Comparison of ENCODE assay signal across 13 mouse cellular contexts in genomic region chr5:76115436-76116041, GRCm38 (mm10). TPM values are rescaled to one million over a fixed set of nuclear protein-coding genes. Genes with fewer than 3 reads are reported as not detected.
DNase-seq lines count a peak whose midpoint lies in the region; ATAC-seq and TF ChIP-seq lines count a peak whose summit lies in the region.
"Had no signal": no experiment of that assay in that cellular context is flagged by ENCODE, and none has a peak within 500 bp of the region (broad histone marks: within the 10 kb centered on the region; RNA-seq: fewer than 3 reads in every experiment).

No protein-coding gene starts in this region.

- no peaks in the 10 kb centered on the region for H3K27me3 ChIP-seq in intestine, embryonic 14.5 days (replicated peaks; ENCODE audit: control insufficient read depth, insufficient read depth, low read length)
- H3K27me3 ChIP-seq in intestine, embryonic 16.5 days (replicated peaks; ENCODE audit: control insufficient read depth, insufficient read depth, low read length): no peaks in the 10 kb centered on the region
- no peaks in the 10 kb centered on the region for H3K27me3 ChIP-seq in cerebellum, adult 2 months (ENCODE audit: control insufficient read depth, insufficient read depth, low read length)
- H3K27me3 ChIP-seq in hindbrain, embryonic 12.5 days: no peaks in the 10 kb centered on the region
- H3K27me3 ChIP-seq in kidney, embryonic 16.5 days (ENCODE audit: insufficient read depth, low read length): no peaks in the 10 kb centered on the region
- H3K27me3 ChIP-seq: forebrain, embryonic 12.5 days; kidney, embryonic 15.5 days; midbrain, embryonic 12.5 days had no signal

- TF ChIP-seq CTCF in cerebellum, adult 2 months (IDR thresholded peaks at IDR 0.05; ENCODE audit: borderline replicate concordance, insufficient read depth, low read depth, low read length): no peak

- no peaks in the 10 kb centered on the region for H3K4me1 ChIP-seq in intestine, embryonic 14.5 days (replicated peaks; ENCODE audit: control insufficient read depth, insufficient read depth, low read length)
- peaks cover 4% of the 10 kb centered on the region; the same call in 1 of the 2 replicates for H3K4me1 ChIP-seq in intestine, embryonic 16.5 days (ENCODE audit: control insufficient read depth, insufficient read depth, low read length)
- peaks cover 10% of the 10 kb centered on the region; the same call in 1 of the 2 replicates for H3K4me1 ChIP-seq in cerebellum, adult 2 months (ENCODE audit: control insufficient read depth, insufficient read depth, low read length)
- H3K4me1 ChIP-seq in hindbrain, embryonic 12.5 days: no peaks in the 10 kb centered on the region
- H3K4me1 ChIP-seq in kidney, embryonic 16.5 days (ENCODE audit: insufficient read depth, low read length): no peaks in the 10 kb centered on the region
- H3K4me1 ChIP-seq: forebrain, embryonic 12.5 days; midbrain, embryonic 12.5 days had no signal

- H3K27ac ChIP-seq in intestine, embryonic 14.5 days (ENCODE audit: low read depth): no peak overlapping the region
- no peak overlapping the region for H3K27ac ChIP-seq in intestine, embryonic 16.5 days (ENCODE audit: low read length)
- no peak overlapping the region for H3K27ac ChIP-seq in cerebellum, adult 2 months (ENCODE audit: insufficient read depth, low read length)
- H3K27ac ChIP-seq in hindbrain, embryonic 12.5 days: no peak overlapping the region
- no peak overlapping the region for H3K27ac ChIP-seq in kidney, embryonic 16.5 days (ENCODE audit: low read length)
- H3K27ac ChIP-seq: forebrain, embryonic 12.5 days; midbrain, embryonic 12.5 days had no signal

- H3K36me3 ChIP-seq in intestine, embryonic 14.5 days (ENCODE audit: control insufficient read depth, insufficient read depth, low read length): no peaks in the 10 kb centered on the region
- no peaks in the 10 kb centered on the region for H3K36me3 ChIP-seq in intestine, embryonic 16.5 days (ENCODE audit: control insufficient read depth, insufficient read depth, low read length)
- no peaks in the 10 kb centered on the region for H3K36me3 ChIP-seq in hindbrain, embryonic 12.5 days
- no peaks in the 10 kb centered on the region for H3K36me3 ChIP-seq in kidney, embryonic 16.5 days (ENCODE audit: insufficient read depth, low read length)
- H3K36me3 ChIP-seq: forebrain, embryonic 12.5 days; kidney, embryonic 15.5 days; midbrain, embryonic 12.5 days had no signal

- no peak overlapping the region for H3K9ac ChIP-seq in intestine, embryonic 14.5 days (ENCODE audit: low read length)
- no peak overlapping the region for H3K9ac ChIP-seq in intestine, embryonic 16.5 days (ENCODE audit: low read depth, low read length)
- H3K9ac ChIP-seq in hindbrain, embryonic 12.5 days: no peak overlapping the region
- H3K9ac ChIP-seq in kidney, embryonic 16.5 days (replicated peaks; ENCODE audit: low read length): no peak overlapping the region
- H3K9ac ChIP-seq: forebrain, embryonic 12.5 days; kidney, embryonic 15.5 days; midbrain, embryonic 12.5 days had no signal

- intact Hi-C loops in heart, postnatal 25 days (cut with DNase I): loop anchor here (10.0 kb wide), 1 partner anchor 141 kb away; the partner anchor contains the start of gene Kdr

- peak; percentile 49 for DNase-seq in intestine, embryonic 14.5 days (ENCODE audit: low spot score)
- peak; percentile 53 to 83 for DNase-seq in cerebellum, adult 2 months
- peak; percentile 51 to 64 for DNase-seq in cerebellum, postnatal 36 days
- DNase-seq in heart, postnatal 25 days (ENCODE audit: low spot score): peak; percentile 10
- DNase-seq: right cerebral cortex, postnatal 14 days had no signal

- TF ChIP-seq POLR2A in cerebellum, adult 2 months (IDR thresholded peaks at IDR 0.05; ENCODE audit: borderline replicate concordance, insufficient read depth, low read length): no peak

- 78% methylated on average over 8 of the region's 8 CpGs for WGBS in intestine, embryonic 14.5 days
- WGBS in intestine, embryonic 16.5 days: 66% methylated on average over 8 of the region's 8 CpGs
- WGBS in cerebellum, adult 2 months: 10% methylated on average over 8 of the region's 8 CpGs
- WGBS in hindbrain, embryonic 12.5 days: 80% methylated on average over 8 of the region's 8 CpGs
- 64% methylated on average over 8 of the region's 8 CpGs for WGBS in kidney, embryonic 16.5 days

- H3K4me2 ChIP-seq in intestine, embryonic 14.5 days (ENCODE audit: low read length): no peak overlapping the region
- H3K4me2 ChIP-seq in intestine, embryonic 16.5 days (ENCODE audit: low read depth, low read length): no peak overlapping the region
- H3K4me2 ChIP-seq in hindbrain, embryonic 12.5 days (replicated peaks): no peak overlapping the region
- no peak overlapping the region for H3K4me2 ChIP-seq in kidney, embryonic 16.5 days (replicated peaks; ENCODE audit: low read depth, low read length)
- H3K4me2 ChIP-seq: forebrain, embryonic 12.5 days; kidney, embryonic 15.5 days; liver, embryonic 11.5 days; midbrain, embryonic 12.5 days had no signal

- no peaks in the 10 kb centered on the region for H3K9me3 ChIP-seq in intestine, embryonic 14.5 days (ENCODE audit: control insufficient read depth, low read length)
- no peaks in the 10 kb centered on the region for H3K9me3 ChIP-seq in intestine, embryonic 16.5 days (ENCODE audit: control insufficient read depth, low read length)
- no peaks in the 10 kb centered on the region for H3K9me3 ChIP-seq in hindbrain, embryonic 12.5 days (replicated peaks)
- H3K9me3 ChIP-seq in kidney, embryonic 16.5 days (ENCODE audit: low read length): no peaks in the 10 kb centered on the region
- H3K9me3 ChIP-seq: forebrain, embryonic 12.5 days; kidney, embryonic 15.5 days; midbrain, embryonic 12.5 days had no signal

- H3K4me3 ChIP-seq in intestine, embryonic 14.5 days (ENCODE audit: low read depth, low read length): no peak overlapping the region
- H3K4me3 ChIP-seq in intestine, embryonic 16.5 days (ENCODE audit: low read length): no peak overlapping the region
- no peak overlapping the region for H3K4me3 ChIP-seq in cerebellum, adult 2 months (replicated peaks; ENCODE audit: insufficient read depth, low read depth, low read length)
- no peak overlapping the region for H3K4me3 ChIP-seq in hindbrain, embryonic 12.5 days
- no peak overlapping the region for H3K4me3 ChIP-seq in kidney, embryonic 16.5 days (ENCODE audit: low read length)
- H3K4me3 ChIP-seq: forebrain, embryonic 12.5 days; kidney, embryonic 15.5 days; midbrain, embryonic 12.5 days had no signal

- ATAC-seq in intestine, embryonic 14.5 days (replicated peaks; ENCODE audit: low FRiP score, low TSS enrichment, low read depth): no peak
- ATAC-seq in intestine, embryonic 16.5 days: no peak
- no peak for ATAC-seq in hindbrain, embryonic 12.5 days (ENCODE audit: low FRiP score)
- no peak for ATAC-seq in kidney, embryonic 16.5 days (ENCODE audit: low FRiP score, low TSS enrichment)
- ATAC-seq: lung, postnatal 0 days had no signal

RNA-seq across cellular contexts. Expression of gene Srd5a3, which starts 24.5 kb away (rescaled TPM):
- 30.7 and 31.2 TPM in 2 replicates for polyA plus RNA-seq in intestine, embryonic 14.5 days (2014; fragmentation: Nextera tagmentation; extraction: Ambion mirVana)
- 40.8 and 43.0 TPM in 2 replicates for polyA plus RNA-seq in intestine, embryonic 16.5 days (2015; fragmentation: Nextera tagmentation; extraction: Ambion mirVana)
- polyA plus RNA-seq in cerebellum, adult 2 months (2012; rRNA removed): 19.3 and 19.8 TPM in 2 replicates
- total RNA-seq in heart, postnatal 25 days (2021): 10 to 100 TPM in 1 of 2 experiments, 1 to 10 TPM in 1; 7.9 to 10.4 TPM
- 18.9 and 20.1 TPM in 2 replicates for polyA plus RNA-seq in hindbrain, embryonic 12.5 days (2016; fragmentation: Nextera tagmentation; extraction: Ambion mirVana)
- polyA plus RNA-seq in kidney, embryonic 16.5 days (2015; fragmentation: Nextera tagmentation; extraction: Ambion mirVana): 42.8 and 44.5 TPM in 2 replicates

Comparison
In these comparisons a context has a peak if more than half of its experiments do, and no peak if none do; other contexts are left out.
1. DNase-seq: peak in every context shown above with its lines; median percentile 68 in cerebellum, adult 2 months; 58 in cerebellum, postnatal 36 days; 49 in intestine, embryonic 14.5 days; 10 in heart, postnatal 25 days.